Mouse (Mus musculus): ENCODE data around the gene Cttnbp2. TPM values are rescaled to one million over a fixed set of nuclear protein-coding genes. Genes with fewer than 3 reads are reported as not detected.

Gene Cttnbp2
- polyA plus RNA-seq, 1 experiment from 2014 or later: 2.1 TPM

GRCm38 (mm10) chr6:18431891-18432290, 82.8 kb downstream of the Cttnbp2 start:
- WGBS (ENCODE audit: insufficient replicate concordance): 81% methylated on average over 2 of the region's 2 CpGs
- H3K9me3 ChIP-seq (replicated peaks): no peaks in the 10 kb centered on the region
- ATAC-seq: no peak
- H3K4me2 ChIP-seq: no peak overlapping the region
- H3K27ac ChIP-seq: no peak overlapping the region
- H3K4me3 ChIP-seq: no peak overlapping the region
- no peaks in the 10 kb centered on the region for H3K36me3 ChIP-seq
- no peak overlapping the region for H3K9ac ChIP-seq
- no peaks in the 10 kb centered on the region for H3K27me3 ChIP-seq (replicated peaks)
- peaks cover 46% of the 10 kb centered on the region for H3K4me1 ChIP-seq

DNA sequence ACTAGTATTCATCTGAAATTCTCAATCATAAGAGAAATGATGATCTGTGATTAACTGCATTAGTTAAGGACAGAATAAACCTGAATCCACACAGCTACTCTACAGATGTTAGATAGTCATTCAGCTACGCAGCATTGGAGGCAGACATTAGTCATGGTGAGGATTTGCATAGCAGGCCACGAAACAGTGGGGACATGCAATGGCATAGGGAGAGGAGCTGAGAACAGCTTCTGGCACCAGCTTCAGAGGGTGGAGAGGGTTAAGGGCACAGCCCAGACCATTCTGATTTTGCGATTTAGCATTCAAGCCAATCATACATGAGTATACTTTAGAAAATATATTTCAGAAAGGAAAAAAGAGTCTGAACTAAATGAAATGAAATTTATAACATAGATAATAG, 84.6 kb downstream of the Cttnbp2 start:
- Histone ChIP-seq H3K4me3 (no peak overlapping the region), H3K9me3 (replicated peaks) (no peaks in the 10 kb centered on the region), H3K27me3 (replicated peaks) (no peaks in the 10 kb centered on the region), H3K27ac (no peak overlapping the region), H3K4me1 (peaks cover 29% of the 10 kb centered on the region), H3K4me2 (no peak overlapping the region), H3K36me3 (no peaks in the 10 kb centered on the region), H3K9ac (no peak overlapping the region)
- WGBS (ENCODE audit: insufficient replicate concordance): 70% methylated on average over 3 of the region's 3 CpGs
- no peak for ATAC-seq

GRCm38 (mm10) chr6:18424822-18425221, 89.8 kb downstream of the Cttnbp2 start:
- Histone ChIP-seq H3K4me1 (peaks cover 4% of the 10 kb centered on the region; the same call in 1 of the 2 replicates), H3K4me2 (no peak overlapping the region), H3K4me3 (no peak overlapping the region), H3K27me3 (replicated peaks) (no peaks in the 10 kb centered on the region), H3K27ac (no peak overlapping the region), H3K36me3 (no peaks in the 10 kb centered on the region), H3K9me3 (replicated peaks) (no peaks in the 10 kb centered on the region), H3K9ac (no peak overlapping the region)
- no peak for ATAC-seq
- WGBS (ENCODE audit: insufficient replicate concordance): 79% methylated on average over 6 of the region's 6 CpGs

- ATAC-seq: no peak
- no peak overlapping the region for H3K4me2 ChIP-seq
- H3K4me1 ChIP-seq: peaks cover 4% of the 10 kb centered on the region; the same call in 1 of the 2 replicates
- no peak overlapping the region for H3K4me3 ChIP-seq
- no peak overlapping the region for H3K27ac ChIP-seq
- no peak overlapping the region for H3K9ac ChIP-seq
- no peaks in the 10 kb centered on the region for H3K27me3 ChIP-seq (replicated peaks)
- H3K9me3 ChIP-seq (replicated peaks): no peaks in the 10 kb centered on the region
- 67% methylated on average over 3 of the region's 3 CpGs for WGBS (ENCODE audit: insufficient replicate concordance)
- H3K36me3 ChIP-seq: no peaks in the 10 kb centered on the region
These were observed 90.3 kb downstream of the Cttnbp2 start for GRCm38 (mm10) chr6:18424367-18424766.

- Histone ChIP-seq H3K4me1 (peaks cover 4% of the 10 kb centered on the region; the same call in 1 of the 2 replicates), H3K4me3 (no peak overlapping the region), H3K9me3 (replicated peaks) (no peaks in the 10 kb centered on the region), H3K9ac (no peak overlapping the region), H3K4me2 (no peak overlapping the region), H3K36me3 (no peaks in the 10 kb centered on the region), H3K27me3 (replicated peaks) (no peaks in the 10 kb centered on the region), H3K27ac (no peak overlapping the region)
- ATAC-seq: no peak
- WGBS (ENCODE audit: insufficient replicate concordance): 74% methylated on average over 6 of the region's 6 CpGs
These were observed 91.5 kb downstream of the Cttnbp2 start for GRCm38 (mm10) chr6:18423112-18423511.

GRCm38 (mm10) chr6:18421561-18421960, 93.1 kb downstream of the Cttnbp2 start:
- Histone ChIP-seq H3K36me3 (no peaks in the 10 kb centered on the region), H3K27me3 (replicated peaks) (no peaks in the 10 kb centered on the region), H3K4me3 (no peak overlapping the region), H3K9me3 (replicated peaks) (no peaks in the 10 kb centered on the region), H3K27ac (no peak overlapping the region), H3K4me1 (peaks cover 4% of the 10 kb centered on the region; the same call in 1 of the 2 replicates), H3K4me2 (no peak overlapping the region), H3K9ac (no peak overlapping the region)
- ATAC-seq: no peak
- WGBS (ENCODE audit: insufficient replicate concordance): 48% methylated on average over 2 of the region's 2 CpGs

- H3K36me3 ChIP-seq: no peaks in the 10 kb centered on the region
- H3K9ac ChIP-seq: no peak overlapping the region
- 71% methylated on average over 9 of the region's 9 CpGs for WGBS (ENCODE audit: insufficient replicate concordance)
- H3K4me1 ChIP-seq: peaks cover 13% of the 10 kb centered on the region
- H3K27me3 ChIP-seq (replicated peaks): no peaks in the 10 kb centered on the region
- no peak overlapping the region for H3K27ac ChIP-seq
- no peak for ATAC-seq
- no peak overlapping the region for H3K4me3 ChIP-seq
- H3K4me2 ChIP-seq: no peak overlapping the region
- no peaks in the 10 kb centered on the region for H3K9me3 ChIP-seq (replicated peaks)
These were observed 94.0 kb downstream of the Cttnbp2 start for GRCm38 (mm10) chr6:18420660-18421059.

GRCm38 (mm10) chr6:18417866-18418454, 96.7 kb downstream of the Cttnbp2 start:
- Histone ChIP-seq H3K36me3 (no peaks in the 10 kb centered on the region), H3K27ac (no peak overlapping the region), H3K4me3 (no peak overlapping the region), H3K4me2 (no peak overlapping the region), H3K9ac (no peak overlapping the region), H3K4me1 (peaks cover 16% of the 10 kb centered on the region), H3K9me3 (replicated peaks) (no peaks in the 10 kb centered on the region), H3K27me3 (replicated peaks) (no peaks in the 10 kb centered on the region)
- no peak for ATAC-seq
- WGBS (ENCODE audit: insufficient replicate concordance): 59% methylated on average over 6 of the region's 6 CpGs

DNA sequence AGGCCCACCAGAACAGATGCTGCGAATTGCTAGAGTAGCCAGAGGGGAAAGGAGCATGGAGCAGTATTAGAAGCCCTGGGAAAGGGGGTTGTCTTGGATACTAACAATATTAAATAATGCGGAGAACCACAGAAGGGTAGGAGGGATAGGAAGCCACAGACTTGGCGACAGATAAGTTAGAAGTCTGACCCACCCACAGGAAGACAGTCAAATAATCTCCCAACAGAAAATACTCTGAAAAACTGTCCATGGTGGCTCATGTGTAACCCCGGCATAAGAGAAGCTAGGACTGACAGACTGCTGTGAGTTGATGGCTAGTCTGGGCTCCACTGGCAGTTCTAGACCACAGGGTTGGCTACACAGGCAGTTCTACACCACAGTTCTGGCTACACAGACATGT, 98.7 kb downstream of the Cttnbp2 start:
- peak; percentile 82 for ATAC-seq
- H3K27me3 ChIP-seq (replicated peaks): no peaks in the 10 kb centered on the region
- H3K27ac ChIP-seq: no peak overlapping the region
- no peak overlapping the region for H3K4me3 ChIP-seq
- no peak overlapping the region for H3K4me2 ChIP-seq
- H3K36me3 ChIP-seq: no peaks in the 10 kb centered on the region
- 26% methylated on average over 4 of the region's 4 CpGs for WGBS (ENCODE audit: insufficient replicate concordance)
- H3K9me3 ChIP-seq (replicated peaks): no peaks in the 10 kb centered on the region
- H3K4me1 ChIP-seq: peaks cover 20% of the 10 kb centered on the region
- no peak overlapping the region for H3K9ac ChIP-seq

DNA sequence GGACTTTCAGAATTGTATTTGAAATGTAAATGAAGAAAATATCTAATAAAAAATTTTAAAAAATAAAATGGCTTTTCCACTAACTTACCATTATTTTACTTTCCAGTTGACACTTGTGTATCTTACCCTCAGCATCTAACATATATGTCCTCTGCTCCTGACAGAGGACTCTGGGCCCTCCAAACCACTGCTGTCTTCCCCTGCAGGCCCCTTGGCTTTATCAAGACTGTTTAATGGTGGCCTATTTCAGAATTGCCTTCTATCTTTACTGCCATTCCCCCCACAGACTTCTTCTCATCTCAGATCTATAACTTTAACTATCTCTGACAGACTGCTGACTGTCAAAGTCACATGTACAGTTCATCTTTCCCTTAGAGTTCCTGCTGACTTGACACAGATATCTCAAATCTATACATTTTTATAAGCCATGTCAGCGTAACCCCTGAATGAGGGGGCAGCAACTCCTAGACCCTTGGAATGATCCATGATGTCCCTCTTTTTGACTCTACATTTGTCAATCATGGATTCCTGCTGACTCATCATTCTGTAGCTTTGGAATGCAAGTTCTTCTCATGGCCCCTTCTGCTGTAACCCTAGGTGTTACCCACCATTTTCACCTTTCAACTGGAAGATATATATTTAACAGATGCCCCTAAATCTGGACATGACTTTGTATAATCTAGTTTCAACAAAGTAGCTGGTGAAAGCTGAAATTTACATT, 103.0 kb downstream of the Cttnbp2 start:
- H3K9ac ChIP-seq: no peak overlapping the region
- peaks cover 20% of the 10 kb centered on the region for H3K4me1 ChIP-seq
- no peak overlapping the region for H3K27ac ChIP-seq
- H3K9me3 ChIP-seq (replicated peaks): no peaks in the 10 kb centered on the region
- no peaks in the 10 kb centered on the region for H3K27me3 ChIP-seq (replicated peaks)
- 58% methylated on average over 1 of the region's 1 CpGs for WGBS (ENCODE audit: insufficient replicate concordance)
- peak; percentile 42; the same call in 1 of the 2 replicates for ATAC-seq
- H3K4me3 ChIP-seq: no peak overlapping the region
- no peak overlapping the region for H3K4me2 ChIP-seq
- no peaks in the 10 kb centered on the region for H3K36me3 ChIP-seq

DNA sequence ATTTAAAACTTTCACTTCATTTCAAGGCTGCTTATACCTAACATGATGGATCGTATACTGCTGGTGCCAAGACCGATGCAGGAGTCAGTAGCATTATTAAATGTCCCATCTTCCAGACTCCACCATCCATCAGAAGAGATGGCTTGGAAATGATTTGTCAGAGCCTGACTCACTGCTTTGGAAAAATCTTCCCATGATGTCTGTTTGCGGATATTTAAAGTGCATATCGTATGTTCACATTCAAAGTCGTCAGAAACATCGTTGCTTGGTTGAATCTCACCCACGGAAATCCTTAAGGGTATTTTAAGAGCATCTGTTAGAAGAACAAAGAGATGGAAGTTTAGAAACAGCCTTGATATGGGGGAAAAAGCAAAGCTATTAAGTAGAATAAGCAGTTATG, 106.2 kb downstream of the Cttnbp2 start:
- 87% methylated on average over 7 of the region's 7 CpGs for WGBS (ENCODE audit: insufficient replicate concordance)
- Histone ChIP-seq H3K4me1 (peaks cover 9% of the 10 kb centered on the region; the same call in 1 of the 2 replicates), H3K4me3 (no peak overlapping the region), H3K36me3 (no peaks in the 10 kb centered on the region), H3K4me2 (no peak overlapping the region), H3K27me3 (replicated peaks) (no peaks in the 10 kb centered on the region), H3K9me3 (replicated peaks) (no peaks in the 10 kb centered on the region), H3K27ac (no peak overlapping the region), H3K9ac (no peak overlapping the region)
- no peak for ATAC-seq

GRCm38 (mm10) chr6:18401066-18401674, 113.5 kb downstream of the Cttnbp2 start:
- Histone ChIP-seq H3K4me2 (no peak overlapping the region), H3K9me3 (replicated peaks) (no peaks in the 10 kb centered on the region), H3K4me1 (no peaks in the 10 kb centered on the region), H3K27ac (no peak overlapping the region), H3K9ac (no peak overlapping the region), H3K4me3 (no peak overlapping the region), H3K36me3 (no peaks in the 10 kb centered on the region), H3K27me3 (replicated peaks) (no peaks in the 10 kb centered on the region)
- no peak for ATAC-seq
- whole genome bisulfite sequencing (ENCODE audit: insufficient replicate concordance): 83% methylated on average over 1 of the region's 1 CpGs

Data from liver, embryonic 12.5 days (tissue).